Mouse (Mus musculus): Measurements from ENCODE around the gene Msantd2.

The Msantd2 gene

GRCm38 (mm10) chr9:37504348-37504747, 15.2 kb downstream of the Msantd2 start:
- DNase-seq (ENCODE audit: low read depth) = no peak

DNA sequence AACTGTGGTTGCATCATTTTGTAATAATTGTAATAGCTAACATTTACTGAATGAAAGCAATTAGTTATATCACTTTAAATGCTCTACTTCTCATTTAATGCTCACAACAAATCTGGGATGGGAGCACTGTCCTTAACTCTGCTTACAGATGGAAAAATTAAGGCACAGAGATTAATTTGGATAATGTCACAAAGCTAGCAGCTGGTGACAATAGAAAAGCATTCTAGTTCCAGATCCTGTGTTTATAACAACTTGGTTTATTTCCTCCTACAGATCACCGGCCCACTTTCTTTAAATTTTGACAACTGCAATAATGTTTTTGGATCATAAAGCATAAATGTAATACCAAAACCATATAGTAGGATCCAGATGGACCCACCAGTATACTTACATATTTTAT, 16.9 kb downstream of the Msantd2 start:
- no peak for DNase-seq (ENCODE audit: low read depth)

DNA sequence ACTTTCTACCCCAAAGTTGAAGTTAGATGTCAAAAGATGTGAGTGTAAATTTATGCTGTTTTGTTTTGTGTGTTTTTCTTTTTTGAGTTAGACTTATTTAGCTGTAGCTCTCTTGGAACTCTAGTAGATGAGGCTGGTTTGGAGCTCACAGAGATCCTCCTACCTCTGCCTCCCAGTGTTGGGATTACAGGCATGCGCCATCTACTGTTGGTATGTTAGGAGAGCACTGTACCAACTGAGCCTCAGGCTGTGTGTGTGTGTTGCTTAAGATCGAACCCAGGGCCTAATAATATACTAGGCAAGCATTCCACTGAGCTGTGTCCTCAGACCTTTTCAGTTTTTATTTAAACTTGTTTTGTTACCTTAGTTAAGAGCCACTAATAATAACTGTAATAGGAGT, 23.0 kb downstream of the Msantd2 start:
- DNase-seq (ENCODE audit: low read depth) = no peak

DNA sequence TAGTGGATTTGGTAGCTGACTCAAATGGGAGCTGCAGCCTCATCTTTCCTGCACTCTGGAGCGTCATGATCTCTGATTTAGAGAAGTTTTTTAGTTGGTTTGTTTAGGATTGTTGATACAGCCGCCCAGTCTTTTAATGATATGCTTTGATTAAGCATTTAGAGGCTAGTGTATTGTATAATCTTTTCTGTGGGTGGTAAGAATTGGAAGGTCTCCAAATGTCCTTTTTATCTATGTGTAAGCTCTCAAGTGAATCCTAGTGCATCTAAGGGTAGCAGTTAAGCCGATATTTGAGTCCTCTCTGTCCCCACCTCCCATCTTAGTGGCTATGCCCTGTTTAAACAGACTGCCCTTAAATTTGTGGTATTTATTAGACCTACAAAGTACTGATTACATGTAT, 25.3 kb downstream of the Msantd2 start:
- no peak for DNase-seq (ENCODE audit: low read depth)

- peak; percentile 63 for DNase-seq (ENCODE audit: low read depth)
Measured at GRCm38 (mm10) chr9:37517467-37517866, 28.3 kb downstream of the Msantd2 start.

DNA sequence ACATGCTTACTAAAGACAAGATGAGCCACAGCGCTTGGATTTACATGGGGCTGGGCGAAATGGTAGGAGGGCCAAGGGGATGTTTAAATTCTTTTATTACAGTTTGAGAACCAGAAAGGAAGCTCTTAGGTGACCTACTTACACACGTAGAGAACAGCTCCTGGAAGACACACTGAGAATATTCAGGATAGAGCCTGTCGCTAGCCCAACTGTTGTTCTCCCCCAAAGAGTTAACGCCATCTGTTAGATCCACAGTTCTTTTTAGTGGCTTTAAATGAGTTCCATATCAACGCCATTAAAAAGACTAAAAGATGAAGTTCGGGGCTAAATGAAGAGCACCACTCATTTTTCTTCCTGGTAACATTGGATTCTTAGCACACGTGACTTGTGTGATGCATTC, 29.9 kb downstream of the Msantd2 start:
- DNase-seq (ENCODE audit: low read depth) = no peak

DNA sequence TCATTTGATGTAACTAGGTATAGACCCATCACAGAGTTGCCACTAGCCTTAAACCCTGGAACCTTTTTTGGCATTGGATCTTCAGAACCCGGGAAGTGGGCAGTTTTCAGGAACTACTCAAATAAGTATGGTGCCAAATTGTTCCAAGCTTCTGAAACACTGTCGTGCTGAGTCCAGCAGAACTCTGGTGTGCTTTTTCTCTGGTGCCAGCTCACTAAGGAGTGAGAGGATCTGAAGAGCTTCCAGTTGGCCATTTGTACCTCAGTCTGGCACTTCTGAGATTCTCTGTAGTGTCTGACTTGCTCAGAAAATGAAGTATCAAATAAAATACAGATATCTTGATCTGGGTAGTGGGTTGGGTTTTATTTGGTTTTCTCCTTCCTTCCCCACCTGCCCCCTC, 30.9 kb downstream of the Msantd2 start:
- no peak for DNase-seq (ENCODE audit: low read depth)

DNA sequence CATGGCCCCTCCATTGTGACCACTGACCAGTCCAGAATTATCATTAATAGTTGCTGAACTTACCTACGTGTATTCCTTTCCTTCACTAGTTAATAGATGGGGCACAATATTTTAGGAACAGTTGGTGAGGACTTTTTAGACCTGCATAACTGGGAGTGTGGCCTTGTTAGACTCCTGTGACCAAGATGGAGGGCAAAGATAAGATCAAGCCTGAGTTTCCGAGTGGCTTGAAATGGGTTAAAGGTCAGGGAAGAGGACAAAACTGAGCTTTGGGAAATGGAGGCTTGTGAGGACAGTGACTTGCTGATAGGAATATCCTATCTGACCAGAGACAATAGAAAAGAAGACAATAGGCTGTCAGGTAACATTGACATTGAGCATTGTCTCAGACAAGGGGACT, 36.3 kb downstream of the Msantd2 start:
- DNase-seq (ENCODE audit: low read depth) = no peak

- DNase-seq (ENCODE audit: low read depth) = no peak
Measured at GRCm38 (mm10) chr9:37526443-37527395, 37.6 kb downstream of the Msantd2 start.

GRCm38 (mm10) chr9:37527396-37528224, 38.5 kb downstream of the Msantd2 start, which contains the start of gene Esam:
Gene Esam, plus strand, starts transcription at chr9:37528078.
- no peak for DNase-seq (ENCODE audit: low read depth)

DNA sequence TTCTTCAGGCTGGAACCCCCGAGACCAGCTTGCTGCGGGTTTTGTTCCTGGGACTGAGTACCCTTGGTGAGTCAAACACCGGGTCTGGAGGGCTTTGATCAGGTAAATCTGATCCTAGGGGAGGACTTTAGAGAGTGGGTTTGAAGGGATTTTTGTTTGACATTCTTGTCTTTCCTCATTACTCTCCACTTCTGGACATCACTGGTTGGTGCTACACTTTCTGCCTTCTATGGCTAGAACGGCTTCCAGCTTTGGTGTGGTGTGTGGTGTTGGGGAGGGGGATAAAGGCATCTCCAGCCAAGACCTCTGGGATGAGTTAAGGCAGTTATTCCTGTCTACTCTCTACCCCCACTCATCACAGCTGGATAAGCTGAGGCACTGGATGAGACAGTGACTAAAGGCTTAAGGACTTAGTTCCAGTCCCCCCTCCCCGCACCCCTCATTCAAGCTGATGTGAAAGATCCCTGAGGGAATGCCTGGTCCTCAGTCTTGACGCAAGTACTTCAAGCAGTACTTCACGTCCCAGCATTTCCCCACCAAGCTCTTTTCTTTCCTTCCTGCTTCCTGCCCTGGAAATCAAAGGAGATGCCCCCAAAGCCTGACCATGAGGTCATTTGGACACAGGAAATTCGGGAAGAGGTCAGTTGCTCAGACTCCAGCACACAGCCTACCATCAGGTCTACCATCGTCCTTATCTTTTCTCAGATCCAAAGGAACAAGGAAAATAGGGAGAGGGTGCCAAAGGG, 39.3 kb downstream of the Msantd2 start:
- no peak for DNase-seq (ENCODE audit: low read depth)

DNA sequence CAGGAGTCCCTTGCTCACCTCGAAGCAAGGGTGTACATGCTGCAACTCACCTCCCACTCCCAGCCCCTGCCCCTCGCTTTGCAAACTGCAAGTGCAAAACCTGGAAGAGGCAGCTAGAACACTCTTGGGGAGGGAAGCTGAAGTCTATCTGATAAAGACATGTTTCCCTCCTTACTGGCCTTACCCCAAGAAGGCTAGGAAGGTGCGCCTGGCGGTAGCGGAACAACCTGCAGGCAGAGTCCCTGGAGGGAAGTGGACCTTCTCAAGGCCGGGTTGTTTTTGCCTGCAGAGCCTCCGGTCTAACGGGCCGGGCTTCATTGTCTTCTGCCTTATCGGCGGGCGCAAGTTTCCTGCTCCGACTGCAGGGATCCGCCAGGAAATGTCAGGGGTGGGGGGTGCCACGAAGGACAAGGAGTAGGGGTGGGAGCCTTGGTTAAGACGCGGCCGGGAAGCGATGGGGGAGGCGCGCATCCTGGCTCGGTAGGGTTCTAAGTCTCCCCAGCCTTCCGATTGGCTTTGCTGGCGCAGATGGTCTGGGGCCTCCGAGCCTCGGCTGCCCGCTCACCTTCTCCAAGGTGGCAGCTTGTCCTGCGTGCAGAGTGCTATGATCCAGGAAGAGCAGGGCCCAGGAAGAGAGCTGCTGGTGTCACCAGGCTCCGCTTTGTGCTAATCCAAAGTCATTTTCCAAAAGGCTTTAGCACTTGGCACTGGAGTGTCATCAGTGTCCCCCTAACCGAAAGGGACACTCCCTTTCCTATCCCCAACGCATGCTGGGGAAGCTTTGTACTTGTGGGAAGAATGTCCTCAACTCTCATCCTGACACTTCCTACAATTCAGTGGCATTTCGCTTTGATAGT, 41.1 kb downstream of the Msantd2 start:
- no peak for DNase-seq (ENCODE audit: low read depth)

DNA sequence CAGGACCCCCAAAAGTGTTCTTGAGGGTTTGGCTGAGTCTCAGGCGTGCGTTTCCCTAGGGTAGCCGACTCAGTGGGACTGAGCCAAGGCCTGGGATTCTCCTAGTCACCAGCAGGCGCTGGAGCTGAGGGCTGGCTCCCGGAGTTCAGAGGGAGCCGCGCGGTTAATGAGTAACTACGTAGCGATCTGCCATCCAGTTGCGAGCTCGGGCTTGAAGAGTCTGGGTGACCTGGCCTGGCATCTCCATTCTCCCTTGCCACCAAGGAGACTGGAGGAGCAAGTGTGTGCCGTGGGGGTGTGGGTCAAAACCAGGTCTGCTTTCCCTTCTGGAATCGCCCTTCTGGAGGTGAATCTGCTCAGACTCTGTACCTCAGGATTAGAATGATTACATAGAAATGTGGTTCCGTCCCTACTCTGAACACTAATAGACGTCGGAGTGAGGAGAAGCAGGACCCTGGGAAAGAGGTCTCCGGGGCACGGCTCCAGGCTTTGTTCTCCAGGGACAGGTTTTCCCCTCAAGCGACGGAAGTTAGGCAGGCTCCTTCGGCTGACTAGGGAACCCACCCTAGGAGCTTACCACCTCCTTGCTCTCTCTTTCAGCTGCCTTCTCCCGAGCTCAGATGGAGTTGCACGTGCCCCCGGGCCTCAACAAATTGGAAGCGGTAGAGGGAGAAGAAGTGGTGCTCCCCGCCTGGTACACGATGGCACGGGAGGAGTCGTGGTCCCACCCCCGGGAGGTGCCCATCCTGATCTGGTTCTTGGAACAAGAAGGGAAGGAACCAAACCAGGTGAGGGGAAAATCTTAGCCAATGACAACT, 42.0 kb downstream of the Msantd2 start:
- DNase-seq (ENCODE audit: low read depth) = no peak

DNA sequence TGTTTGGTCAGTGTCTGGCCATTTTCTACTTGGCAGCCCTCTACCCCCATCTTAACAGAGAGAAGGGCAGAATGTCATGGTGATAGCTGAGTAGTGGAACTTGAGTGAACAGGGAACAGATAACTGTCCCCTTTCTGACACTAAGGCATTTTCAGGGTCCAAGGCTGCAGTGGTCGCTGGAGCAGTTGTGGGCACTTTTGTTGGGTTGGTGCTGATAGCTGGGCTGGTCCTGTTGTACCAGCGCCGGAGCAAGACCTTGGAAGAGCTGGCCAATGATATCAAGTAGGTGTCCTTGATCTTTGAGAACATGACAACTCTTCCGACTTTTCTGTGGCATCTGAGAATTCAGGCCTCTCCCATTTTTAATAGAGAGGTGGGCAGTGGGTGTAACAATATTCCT, 47.7 kb downstream of the Msantd2 start:
- DNase-seq (ENCODE audit: low read depth) = no peak

DNA sequence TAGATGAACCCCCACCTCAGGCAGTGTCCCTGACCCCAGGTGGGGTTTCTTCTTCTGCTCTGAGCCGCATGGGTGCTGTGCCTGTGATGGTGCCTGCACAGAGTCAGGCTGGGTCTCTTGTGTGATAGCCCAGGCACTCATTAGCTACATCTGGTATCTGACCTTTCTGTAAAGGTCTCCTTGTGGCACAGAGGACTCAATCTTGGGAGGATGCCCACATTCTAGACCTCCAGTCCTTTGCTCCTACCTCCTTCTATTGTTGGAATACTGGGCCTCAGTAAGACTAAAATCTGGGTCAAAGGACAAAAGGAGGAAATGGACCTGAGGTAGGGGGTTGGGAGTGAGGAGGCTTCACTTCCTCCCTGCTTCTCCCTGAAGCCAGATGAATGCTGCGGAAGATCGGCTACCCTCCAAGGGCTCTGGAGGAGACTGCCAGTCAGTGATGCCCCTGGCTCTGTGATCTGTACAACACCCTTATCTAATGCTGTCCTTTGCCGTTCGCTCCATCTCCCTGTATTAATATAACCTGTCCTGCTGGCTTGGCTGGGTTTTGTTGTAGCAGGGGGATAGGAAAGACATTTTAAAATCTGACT, 48.6 kb downstream of the Msantd2 start:
- no peak for DNase-seq (ENCODE audit: low read depth)

- no peak for DNase-seq (ENCODE audit: low read depth)
Measured at GRCm38 (mm10) chr9:37539170-37540025, 50.3 kb downstream of the Msantd2 start, which contains the start of gene Vsig2. Gene Vsig2, plus strand, starts transcription at chr9:37539255.

DNA sequence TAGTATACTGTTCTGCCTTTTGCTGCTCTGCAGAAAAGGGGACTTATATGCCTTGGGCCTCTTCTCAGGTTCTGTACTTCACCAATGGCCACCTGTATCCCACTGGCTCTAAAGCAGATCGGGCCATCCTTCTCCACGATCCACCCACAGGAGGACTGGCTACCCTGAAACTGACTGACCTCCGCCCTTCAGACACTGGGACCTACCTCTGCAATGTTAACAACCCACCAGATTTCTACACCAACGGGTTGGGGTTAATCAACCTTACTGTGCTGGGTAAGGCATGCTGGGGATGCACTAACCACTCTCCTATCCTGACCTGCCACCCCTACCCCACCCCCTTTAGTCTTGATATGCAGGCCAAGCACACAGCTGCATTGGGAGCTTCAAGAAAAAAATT, 51.1 kb downstream of the Msantd2 start:
- no peak for DNase-seq (ENCODE audit: low read depth)

GRCm38 (mm10) chr9:37540701-37541575, 51.8 kb downstream of the Msantd2 start:
- no peak for DNase-seq (ENCODE audit: low read depth)

Data from c-Kit-positive CD71-positive TER-119-negative erythroid progenitor cells, embryonic 14.5 days (primary cell).